Mouse (Mus musculus) liver, adult 2 months (tissue): ENCODE measurements around the gene Rcor1. TPM values are rescaled to one million over a fixed set of nuclear protein-coding genes. Genes with fewer than 3 reads are reported as not detected.
A peak's percentile ranks its signal among the peaks of the same experiment; 100 is the strongest.

Experiments used
- DNase-seq: peaks from one replicate; pipeline ENCODE4 v3.0.0-alpha.2; 2011; ENCODE audit warnings: low read depth, low spot score; ENCODE audit errors: extremely low read depth
- H3K27ac ChIP-seq: fragments of 200-500 bp; replicated peaks from 2 replicates; pipeline ENCODE4 v1.5.1; 2012; ENCODE audit warnings: low read depth, mild to moderate bottlenecking, control low read depth, inconsistent platforms, low read length; ENCODE audit not compliant: insufficient read depth
- H3K27me3 ChIP-seq: fragments of 200-500 bp; 2 replicates; pipeline ENCODE4 v1.6.1; 2012; ENCODE audit warnings: mild to moderate bottlenecking, moderate library complexity, low read length, inconsistent platforms; ENCODE audit not compliant: control insufficient read depth, insufficient read depth
- H3K36me3 ChIP-seq: fragments of 200-500 bp; 2 replicates; pipeline ENCODE4 v1.6.1; 2012; ENCODE audit warnings: low read length, inconsistent platforms; ENCODE audit not compliant: control insufficient read depth, insufficient read depth
- H3K4me1 ChIP-seq: fragments of 200-500 bp; 2 replicates; pipeline ENCODE4 v1.6.1; 2011; ENCODE audit warnings: low read length; ENCODE audit not compliant: control insufficient read depth, insufficient read depth
- H3K4me3 ChIP-seq: fragments of 200-500 bp; 2 replicates; pipeline ENCODE4 v1.5.1; 2011; ENCODE audit warnings: low read depth, mild to moderate bottlenecking, control low read depth, low read length, moderate library complexity; ENCODE audit not compliant: insufficient read depth
- H3K79me2 ChIP-seq: fragments of 200-500 bp; 2 replicates; pipeline ENCODE4 v1.6.1; 2012; ENCODE audit warnings: inconsistent platforms, mild to moderate bottlenecking, low read length, moderate library complexity; ENCODE audit not compliant: control insufficient read depth, insufficient read depth
- H3K9ac ChIP-seq: fragments of 200-500 bp; 2 replicates; pipeline ENCODE4 v1.6.1; 2012; ENCODE audit warnings: low read depth, mild to moderate bottlenecking, control low read depth, inconsistent platforms, low read length
- CTCF ChIP-seq: fragments of 200-500 bp; IDR thresholded peaks from 2 replicates; pipeline ENCODE4 v1.5.1; 2011; ENCODE audit warnings: low read depth, low read length, control low read depth
- POLR2A ChIP-seq: fragments of 200-500 bp; IDR thresholded peaks from 2 replicates; pipeline ENCODE4 v1.6.1; 2011; ENCODE audit warnings: low read length, control low read depth; ENCODE audit not compliant: insufficient read depth; ENCODE audit errors: extremely low read depth
- WGBS: fragments of 180-500 bp; shearing (Covaris S2); methylation state at CpG from one replicate; pipeline ENCODE4 v1.1.7; 2018; 5-methylcytosine and 5-hydroxymethylcytosine counted together
- polyA plus RNA-seq: library from polyadenylated mRNA; depleted of rRNA; stranded (reverse); fragments of >200 nt; gene quantifications from 2 replicates; pipeline ENCODE4 v1.2.3, GENCODE M21; 2012
- total RNA-seq: library from RNA; depleted of rRNA; stranded (reverse); fragments of >200 nt; gene quantifications from 2 replicates; pipeline ENCODE4 v1.2.3, GENCODE M21; 2014

Gene Rcor1
- total and polyA plus RNA-seq, 2 experiments: 4.4 to 5.3 TPM

GRCm38 (mm10) chr12:111076385-111076965 is 37.3 kb downstream of the Rcor1 start:
- no peaks in the 10 kb centered on the region; the same call in 1 of the 2 replicates for H3K4me1 ChIP-seq
- no peaks in the 10 kb centered on the region for H3K36me3 ChIP-seq
- H3K4me3 ChIP-seq: no peak overlapping the region
- no peak overlapping the region for H3K27ac ChIP-seq
- 58% methylated on average over 12 of the region's 12 CpGs for WGBS
- peaks cover 28% of the 10 kb centered on the region; the same call in 1 of the 2 replicates for H3K79me2 ChIP-seq
- no peaks in the 10 kb centered on the region for H3K27me3 ChIP-seq
- no peak for DNase-seq
- no peak overlapping the region for H3K9ac ChIP-seq
- TF ChIP-seq POLR2A (no peak), CTCF (no peak)

GRCm38 (mm10) chr12:111085579-111085978 is 46.4 kb downstream of the Rcor1 start:
- DNase-seq: no peak
- H3K36me3 ChIP-seq: peaks cover 8% of the 10 kb centered on the region
- H3K4me3 ChIP-seq: no peak overlapping the region
- H3K27ac ChIP-seq: no peak overlapping the region
- H3K79me2 ChIP-seq: peaks cover 16% of the 10 kb centered on the region; the same call in 1 of the 2 replicates
- H3K4me1 ChIP-seq: peaks cover 16% of the 10 kb centered on the region
- H3K9ac ChIP-seq: no peak overlapping the region
- WGBS: 78% methylated on average over 4 of the region's 4 CpGs
- TF ChIP-seq CTCF (no peak), POLR2A (no peak)
- H3K27me3 ChIP-seq: no peaks in the 10 kb centered on the region

- Histone ChIP-seq H3K36me3 (peaks cover 7% of the 10 kb centered on the region), H3K27me3 (no peaks in the 10 kb centered on the region), H3K4me1 (peaks cover 27% of the 10 kb centered on the region), H3K4me3 (no peak overlapping the region), H3K27ac (no peak overlapping the region), H3K79me2 (peaks cover 15% of the 10 kb centered on the region; the same call in 1 of the 2 replicates), H3K9ac (no peak overlapping the region)
- DNase-seq: no peak
- no peak for TF ChIP-seq POLR2A
- TF ChIP-seq CTCF: no peak
- WGBS: 88% methylated on average over 1 of the region's 1 CpGs
Observed at GRCm38 (mm10) chr12:111087066-111087465, 47.9 kb downstream of the Rcor1 start.

GRCm38 (mm10) chr12:111088186-111088585 is 49.0 kb downstream of the Rcor1 start:
- peak; percentile 35; the same call in 1 of the 2 replicates for TF ChIP-seq CTCF
- no peak for TF ChIP-seq POLR2A
- peaks cover 29% of the 10 kb centered on the region for H3K4me1 ChIP-seq
- peaks cover 2% of the 10 kb centered on the region; the same call in 1 of the 2 replicates for H3K36me3 ChIP-seq
- no peak overlapping the region for H3K4me3 ChIP-seq
- DNase-seq: peak; percentile 76
- no peaks in the 10 kb centered on the region for H3K27me3 ChIP-seq
- H3K9ac ChIP-seq: no peak overlapping the region
- WGBS: 42% methylated on average over 5 of the region's 5 CpGs
- peaks cover 11% of the 10 kb centered on the region; the same call in 1 of the 2 replicates for H3K79me2 ChIP-seq
- no peak overlapping the region for H3K27ac ChIP-seq

- peaks cover 8% of the 10 kb centered on the region; the same call in 1 of the 2 replicates for H3K79me2 ChIP-seq
- H3K4me3 ChIP-seq: no peak overlapping the region
- no peak overlapping the region for H3K9ac ChIP-seq
- peaks cover 31% of the 10 kb centered on the region for H3K4me1 ChIP-seq
- 20% methylated on average over 3 of the region's 3 CpGs for WGBS
- TF ChIP-seq CTCF (no peak), POLR2A (no peak)
- no peaks in the 10 kb centered on the region for H3K27me3 ChIP-seq
- peak overlapping the region; percentile 84 for H3K27ac ChIP-seq
- no peaks in the 10 kb centered on the region; the same call in 1 of the 2 replicates for H3K36me3 ChIP-seq
- DNase-seq: no peak
Observed at GRCm38 (mm10) chr12:111088731-111089141, 49.6 kb downstream of the Rcor1 start.

- Histone ChIP-seq H3K27me3 (no peaks in the 10 kb centered on the region), H3K4me1 (peaks cover 31% of the 10 kb centered on the region), H3K36me3 (no peaks in the 10 kb centered on the region), H3K9ac (peak overlapping the region; percentile 26; the same call in 1 of the 2 replicates), H3K4me3 (no peak overlapping the region), H3K79me2 (peaks cover 8% of the 10 kb centered on the region; the same call in 1 of the 2 replicates), H3K27ac (peak overlapping the region; percentile 84)
- TF ChIP-seq POLR2A: no peak
- TF ChIP-seq CTCF: no peak
- DNase-seq: peak; percentile 87
- WGBS: 30% methylated on average over 7 of the region's 7 CpGs
Observed at GRCm38 (mm10) chr12:111089145-111089544, 50.0 kb downstream of the Rcor1 start.
